Mouse (Mus musculus) lung, postnatal 4 days (tissue): Measurements from ENCODE around the gene Zfp526.

Experiments used
- DNase-seq, 2 experiments: peaks; one replicate each; pipeline ENCODE4 v3.0.0; 2021

Zfp526 gene

DNA sequence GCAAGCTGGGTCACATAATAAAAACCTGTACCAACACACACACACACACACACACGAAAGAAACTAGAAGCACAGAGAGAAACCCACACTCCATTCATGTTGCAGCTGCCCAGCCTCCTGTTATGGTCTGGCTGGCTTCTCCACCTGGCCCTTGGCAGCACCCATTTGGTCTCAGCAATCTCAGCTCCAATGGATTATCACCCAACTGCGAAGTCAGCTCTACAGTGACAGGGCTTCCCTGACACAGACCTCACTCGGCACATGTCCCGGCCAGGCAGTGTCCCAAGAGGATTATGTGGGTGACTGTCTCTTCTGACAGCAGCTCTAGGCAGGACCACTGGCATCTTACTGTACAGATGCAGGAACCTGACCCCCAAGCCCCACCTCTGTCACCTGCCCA, 10.7 kb upstream of the Zfp526 start:
- no peak for DNase-seq

DNA sequence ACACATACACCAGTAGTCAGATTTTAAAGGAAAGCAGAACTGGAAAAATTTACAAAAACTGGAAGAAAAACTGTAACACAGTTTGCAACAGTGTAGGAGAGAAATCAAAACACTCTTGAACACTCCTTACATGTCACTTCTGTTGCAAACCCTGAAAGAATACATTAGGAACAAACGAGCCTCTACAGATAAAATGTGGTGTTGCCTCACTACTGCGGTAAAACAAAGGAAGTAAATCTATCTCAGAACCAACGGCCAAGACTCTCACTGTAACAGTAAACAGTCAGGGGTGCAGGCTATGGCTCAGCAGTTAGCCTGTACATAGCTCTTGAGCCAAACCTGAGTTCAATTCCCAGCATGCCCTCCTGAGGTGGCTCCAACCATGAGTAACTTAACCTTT, 8.1 kb upstream of the Zfp526 start:
- DNase-seq: no peak

DNA sequence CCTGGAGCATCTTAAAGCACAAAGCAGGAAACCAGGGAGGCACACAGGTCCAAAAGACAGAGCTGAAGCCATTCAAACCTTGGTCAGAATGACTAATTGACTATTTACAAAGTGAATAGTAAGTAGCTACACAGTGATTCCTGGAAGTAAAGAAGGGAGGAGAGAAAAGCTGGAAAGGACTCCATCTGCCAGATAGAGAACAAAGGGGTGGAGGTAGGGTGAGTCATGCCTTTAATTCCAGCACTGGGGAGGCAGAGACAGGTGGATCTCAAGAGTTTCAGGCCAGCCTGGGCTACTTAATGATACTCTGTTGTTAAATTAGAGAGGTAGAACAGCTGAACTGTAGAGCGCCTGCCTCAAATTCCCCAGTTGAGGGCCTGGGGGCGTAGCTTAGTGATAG, 7.1 kb upstream of the Zfp526 start:
- DNase-seq: no peak

DNA sequence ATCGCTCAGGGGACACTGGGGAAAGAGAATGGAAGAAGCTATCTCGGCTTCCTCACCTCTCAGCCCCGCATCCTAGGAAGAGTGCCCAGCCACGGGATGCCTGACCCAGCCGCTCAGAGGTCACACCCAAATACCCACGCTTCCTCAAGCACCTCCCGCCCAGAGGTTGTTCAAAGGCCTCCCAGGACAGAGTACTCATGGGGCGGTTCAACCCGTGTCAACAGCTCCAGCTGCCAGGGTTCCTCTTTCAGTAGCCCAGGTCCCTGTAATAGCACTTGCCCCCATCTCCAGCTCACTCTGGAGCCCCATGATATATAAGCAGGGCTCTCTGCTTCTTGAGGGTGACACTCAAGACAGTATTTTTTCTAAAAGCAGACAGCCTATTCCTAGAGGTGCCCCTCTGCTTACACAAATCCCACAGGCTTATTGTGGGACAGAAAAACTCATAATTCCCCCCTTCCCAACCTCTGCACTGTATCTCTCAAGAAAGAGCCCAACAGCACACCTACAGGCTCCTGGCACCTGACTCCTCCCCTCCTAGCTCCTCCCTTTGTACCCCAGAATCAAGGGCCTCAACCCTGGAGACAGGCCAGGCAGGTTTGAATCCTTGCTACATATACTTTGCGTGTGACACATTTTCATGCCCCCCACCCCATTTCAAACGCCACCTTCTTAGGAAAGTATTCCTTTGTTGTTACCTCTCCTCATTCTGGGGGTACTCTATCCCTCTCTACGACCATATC, 3.4 kb upstream of the Zfp526 start:
- DNase-seq: peak; percentile 38 to 50

DNA sequence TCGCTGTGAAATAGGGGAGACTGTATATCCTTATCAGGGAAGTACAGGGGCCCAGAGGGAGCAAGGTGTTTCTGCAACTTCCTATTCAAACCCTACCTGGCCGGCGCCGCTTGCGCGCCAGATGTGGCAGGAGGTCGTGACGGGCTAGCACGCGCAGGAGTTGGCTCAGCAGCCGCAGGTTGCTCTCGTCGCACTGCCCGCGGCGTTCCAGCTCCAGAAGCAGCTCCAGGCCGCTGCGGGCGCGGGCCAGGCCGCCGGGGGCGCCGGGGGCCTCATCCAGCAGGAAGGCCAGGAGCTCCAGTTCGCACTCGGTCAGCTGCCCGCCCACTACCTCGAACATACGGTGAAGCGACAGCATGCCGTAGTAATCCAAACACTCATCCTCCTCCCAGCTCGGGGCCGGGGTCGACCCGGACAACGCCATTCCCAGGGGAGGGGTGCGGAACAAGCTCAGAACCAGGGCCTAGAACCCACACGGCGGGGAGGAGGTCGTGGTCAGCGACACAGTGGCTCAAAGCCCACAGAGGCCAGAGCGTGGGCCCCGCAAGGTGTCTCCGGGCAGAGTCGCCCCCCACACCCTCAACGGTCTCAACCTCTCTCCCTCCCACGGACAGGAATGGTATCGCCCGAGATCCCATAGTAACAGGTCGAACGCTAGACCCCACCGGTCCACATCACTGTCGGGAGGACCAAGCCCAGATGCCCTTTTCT, 2.4 kb upstream of the Zfp526 start:
- peak; percentile 59 to 61 for DNase-seq

DNA sequence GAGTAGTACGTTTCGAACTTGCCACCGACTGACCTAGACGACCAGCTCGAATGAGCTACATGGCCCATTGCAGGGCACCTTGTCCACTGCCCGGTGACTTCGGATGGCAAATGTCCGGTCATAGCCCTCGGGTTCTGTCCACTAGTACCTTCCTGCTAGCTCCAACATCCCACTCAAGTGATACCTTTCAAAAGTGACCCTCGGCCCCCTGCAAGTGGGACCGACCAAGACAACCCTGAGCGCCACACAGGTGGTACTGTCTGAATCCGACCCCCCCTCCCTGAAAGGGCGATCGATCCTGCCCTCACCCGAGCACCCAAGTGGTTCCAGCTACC, 1.8 kb upstream of the Zfp526 start:
- no peak for DNase-seq

DNA sequence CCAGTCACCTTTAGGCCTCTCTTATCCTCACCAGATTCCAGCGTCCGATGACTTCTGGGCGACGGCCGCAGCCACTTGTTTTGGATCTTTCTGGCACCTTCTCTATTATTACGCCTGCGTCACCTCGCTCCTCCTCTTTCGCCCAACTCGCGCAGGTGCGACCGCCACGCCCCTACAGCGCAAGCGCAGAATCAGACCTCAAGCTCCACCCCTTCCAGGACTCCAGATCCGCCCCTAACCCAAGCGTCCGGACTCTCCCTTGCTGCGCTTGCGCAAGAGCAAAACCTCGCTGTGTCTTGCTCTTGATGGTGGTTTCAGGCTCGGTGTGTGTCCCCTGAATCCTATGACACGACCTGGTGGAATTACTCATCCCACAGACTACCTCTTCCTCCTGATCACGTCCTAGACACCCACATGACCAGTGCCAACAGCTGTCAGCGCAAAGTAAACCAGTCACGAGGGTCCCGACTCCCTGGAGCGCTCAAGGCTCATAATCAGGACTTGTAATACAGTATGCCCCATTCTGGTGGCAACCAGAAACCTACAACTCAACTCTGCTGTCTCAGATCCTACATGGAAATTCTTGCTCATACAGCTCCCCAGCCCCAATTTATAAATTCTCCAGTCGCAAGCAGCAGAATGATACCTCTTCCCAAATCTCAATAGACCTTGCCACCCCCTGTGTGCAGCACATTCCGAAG, 1.3 kb upstream of the Zfp526 start:
- peak; percentile 95 to 96 for DNase-seq

DNA sequence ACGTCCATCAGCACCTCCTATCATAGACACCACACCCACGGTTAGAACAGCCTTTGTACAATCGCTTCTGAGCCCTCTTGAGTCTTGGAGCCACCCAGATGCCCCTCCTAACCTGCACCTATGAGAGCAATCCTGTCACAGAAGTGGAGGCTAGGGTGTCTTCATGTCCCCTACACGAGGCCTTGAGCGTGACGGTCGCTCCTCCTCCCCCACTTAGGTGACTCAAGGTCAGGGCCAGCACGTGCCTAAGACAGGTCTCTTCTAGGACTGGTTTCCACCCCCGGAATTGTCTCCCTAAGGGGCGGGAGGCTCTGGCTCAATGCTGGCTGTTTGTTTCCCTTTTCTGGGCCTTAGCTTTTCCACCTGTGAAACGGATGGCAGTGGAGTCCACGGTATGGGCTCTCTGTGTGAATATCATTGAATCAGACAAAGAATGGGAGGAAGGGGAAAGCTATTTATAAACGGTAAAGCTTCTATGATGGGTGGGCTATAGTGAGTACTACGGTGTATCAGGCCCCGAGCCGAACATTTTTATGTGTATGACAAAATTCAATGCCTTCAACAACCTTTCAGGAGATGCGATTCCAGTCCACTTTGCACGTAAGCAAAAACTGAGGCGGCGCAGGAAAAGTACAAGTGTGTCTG, 646 bp upstream of the Zfp526 start, which contains the start of gene Dedd2:
Dedd2 (minus strand) TSS at position 159 of the 645 bp plus-strand sequence.
- no peak for DNase-seq

DNA sequence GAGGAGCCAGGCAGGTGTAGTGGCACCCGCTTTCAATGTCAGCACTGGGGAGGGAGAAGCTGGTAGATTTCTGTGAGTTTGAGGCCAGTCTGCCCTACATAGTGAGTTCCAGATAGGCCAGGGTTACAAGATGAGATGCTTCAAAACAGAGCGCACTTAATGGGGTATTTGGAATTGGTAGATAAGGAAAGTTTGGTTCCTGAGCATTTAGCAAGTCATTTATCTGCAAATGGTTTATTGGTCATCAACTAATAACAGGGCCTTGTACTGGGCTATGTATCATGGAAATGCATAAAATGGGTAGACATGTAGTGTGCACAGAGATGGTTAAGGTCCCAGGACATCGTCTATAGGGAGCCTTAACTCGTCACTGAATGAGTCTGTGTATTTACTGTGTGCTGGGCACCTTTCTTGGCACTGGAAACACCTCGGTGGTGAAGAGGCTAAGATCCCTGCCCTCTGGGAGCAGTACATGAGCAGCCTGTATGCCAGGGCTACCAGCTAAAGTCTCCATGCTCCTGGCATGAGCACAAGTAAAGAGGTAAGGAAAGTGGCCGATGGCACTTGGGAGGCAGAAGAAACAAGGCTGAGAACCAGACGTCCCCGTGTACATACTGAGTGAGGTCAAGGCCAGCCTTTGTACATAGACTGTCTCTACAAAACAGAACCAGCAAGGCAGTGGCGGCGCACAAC, 1.2 kb downstream of the Zfp526 start:
- DNase-seq: no peak

DNA sequence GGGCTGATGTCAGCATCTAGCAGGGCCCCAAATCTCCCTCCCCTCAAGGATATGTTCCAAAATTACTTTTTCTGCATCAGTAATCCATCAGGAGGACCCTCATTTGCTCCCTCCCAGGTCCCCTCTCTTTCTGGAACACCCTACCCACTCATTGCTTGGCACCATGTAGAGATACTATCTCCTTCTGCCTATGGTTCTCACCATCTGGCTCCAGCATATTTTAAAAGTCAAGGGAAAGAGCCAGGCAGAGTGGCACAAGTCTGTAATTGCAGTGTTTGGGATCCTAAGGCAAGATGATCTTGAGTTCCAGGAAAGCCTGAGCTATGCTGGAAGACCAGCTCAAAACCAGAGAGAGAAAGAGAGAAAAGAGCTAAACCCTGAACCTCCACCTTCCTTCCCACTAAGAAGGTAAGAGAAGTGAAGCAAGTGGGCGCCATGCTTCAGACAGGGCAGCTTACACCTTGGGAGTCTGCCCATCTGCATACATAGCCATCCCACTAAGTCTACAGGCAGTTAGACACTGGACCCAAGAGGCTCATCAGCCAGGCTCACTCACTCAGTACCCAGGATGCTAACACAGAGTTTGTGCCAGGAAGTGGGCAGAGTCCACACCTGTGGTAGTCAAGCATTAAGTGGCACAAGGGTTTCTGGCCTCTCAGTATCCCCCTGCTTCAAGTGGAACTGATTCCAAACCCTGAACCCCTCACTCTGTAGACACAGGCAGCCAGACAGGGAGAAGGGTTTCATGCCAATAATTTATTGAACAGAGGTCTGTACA, 6.5 kb downstream of the Zfp526 start:
- no peak for DNase-seq

DNA sequence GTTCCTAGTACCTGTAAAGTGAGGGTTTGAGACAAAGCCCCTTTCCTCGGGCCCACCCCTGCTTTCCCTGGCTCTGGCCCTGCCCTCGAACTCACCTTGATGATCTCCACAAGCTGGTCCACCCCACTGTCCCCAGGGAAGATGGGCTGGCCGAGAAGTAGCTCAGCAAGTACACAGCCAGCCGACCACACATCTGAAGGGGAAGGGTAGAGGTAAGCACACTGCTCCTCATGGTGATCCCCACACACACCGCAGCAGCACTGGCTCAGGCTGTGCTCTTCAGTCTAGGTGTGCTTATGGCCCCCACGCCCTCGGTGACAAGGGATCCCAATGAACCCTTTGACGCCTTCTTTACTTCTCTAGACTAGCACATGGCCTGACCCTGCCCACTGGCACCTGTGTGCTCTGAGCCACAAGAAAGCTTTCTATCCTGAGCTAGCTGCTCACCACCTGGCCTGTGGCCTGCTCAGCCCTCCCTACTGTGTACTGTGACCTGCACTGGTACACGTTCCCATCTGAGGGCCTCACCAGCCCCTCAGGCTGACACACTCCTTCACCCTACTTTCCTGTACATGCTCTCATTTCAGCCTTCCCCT, 9.6 kb downstream of the Zfp526 start:
- DNase-seq: no peak

DNA sequence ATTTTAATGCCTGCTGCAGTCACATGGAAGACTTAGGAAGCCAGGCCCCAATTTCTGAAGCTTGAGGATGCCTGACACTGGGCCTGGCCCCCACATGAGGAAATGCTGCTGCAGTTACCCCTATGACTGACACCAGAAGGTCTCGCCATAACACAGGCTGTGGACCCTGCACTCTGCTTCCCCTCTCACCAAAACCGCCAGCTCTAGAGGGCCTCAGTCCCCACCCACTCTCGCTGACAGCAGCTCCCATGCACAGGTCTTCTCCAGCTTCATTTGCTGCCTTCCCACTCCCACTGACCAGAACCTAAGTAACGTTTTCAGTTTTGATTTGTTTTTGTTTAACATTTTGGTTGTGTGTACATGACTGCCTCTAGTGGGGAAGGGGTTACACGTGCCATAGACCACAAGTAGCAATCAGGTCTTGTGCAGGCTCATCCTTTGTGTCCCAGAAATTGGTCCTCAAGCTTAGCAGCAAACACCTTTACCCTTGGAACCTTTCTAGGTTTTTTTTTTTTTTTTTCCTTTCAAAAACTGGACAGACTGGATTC, 10.9 kb downstream of the Zfp526 start:
- no peak for DNase-seq

DNA sequence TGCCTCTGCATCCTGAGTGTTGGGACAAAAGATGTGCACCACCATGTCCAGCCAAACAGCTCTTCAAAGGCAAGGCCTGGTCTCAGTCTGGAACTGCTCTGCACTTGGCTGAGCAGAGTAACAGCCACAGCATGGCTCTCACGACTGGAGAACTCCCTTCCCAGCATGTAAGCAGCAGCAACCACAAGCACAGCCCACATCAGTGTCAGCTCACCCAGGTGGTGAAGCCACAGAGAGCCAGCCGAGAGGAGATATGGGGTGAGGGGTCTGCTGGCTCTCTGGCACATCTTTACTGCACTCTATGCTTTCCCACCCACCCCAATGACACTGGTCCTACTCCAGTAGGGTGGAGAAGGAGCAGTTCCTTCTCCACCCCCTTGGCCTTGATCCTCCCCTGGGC, 11.8 kb downstream of the Zfp526 start:
- no peak for DNase-seq

DNA sequence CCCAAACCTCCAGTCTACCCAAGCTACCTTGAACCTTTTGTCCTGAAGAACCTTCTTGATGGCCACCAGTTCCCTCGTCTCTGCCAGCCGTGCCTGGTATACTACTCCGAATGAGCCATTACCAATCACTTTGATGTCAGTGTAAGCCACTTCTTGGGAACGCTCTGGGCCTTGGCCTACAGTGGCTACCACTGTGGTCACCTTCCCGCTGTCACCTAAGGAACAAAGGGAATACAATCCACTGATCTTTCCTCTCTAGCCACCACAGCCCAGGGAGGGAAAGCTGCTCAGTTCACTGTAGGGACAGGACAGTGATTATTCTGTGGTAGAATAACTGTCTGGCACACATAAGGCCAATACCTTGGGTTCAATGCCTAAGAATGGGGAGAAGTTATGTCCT, 14.3 kb downstream of the Zfp526 start:
- no peak for DNase-seq

DNA sequence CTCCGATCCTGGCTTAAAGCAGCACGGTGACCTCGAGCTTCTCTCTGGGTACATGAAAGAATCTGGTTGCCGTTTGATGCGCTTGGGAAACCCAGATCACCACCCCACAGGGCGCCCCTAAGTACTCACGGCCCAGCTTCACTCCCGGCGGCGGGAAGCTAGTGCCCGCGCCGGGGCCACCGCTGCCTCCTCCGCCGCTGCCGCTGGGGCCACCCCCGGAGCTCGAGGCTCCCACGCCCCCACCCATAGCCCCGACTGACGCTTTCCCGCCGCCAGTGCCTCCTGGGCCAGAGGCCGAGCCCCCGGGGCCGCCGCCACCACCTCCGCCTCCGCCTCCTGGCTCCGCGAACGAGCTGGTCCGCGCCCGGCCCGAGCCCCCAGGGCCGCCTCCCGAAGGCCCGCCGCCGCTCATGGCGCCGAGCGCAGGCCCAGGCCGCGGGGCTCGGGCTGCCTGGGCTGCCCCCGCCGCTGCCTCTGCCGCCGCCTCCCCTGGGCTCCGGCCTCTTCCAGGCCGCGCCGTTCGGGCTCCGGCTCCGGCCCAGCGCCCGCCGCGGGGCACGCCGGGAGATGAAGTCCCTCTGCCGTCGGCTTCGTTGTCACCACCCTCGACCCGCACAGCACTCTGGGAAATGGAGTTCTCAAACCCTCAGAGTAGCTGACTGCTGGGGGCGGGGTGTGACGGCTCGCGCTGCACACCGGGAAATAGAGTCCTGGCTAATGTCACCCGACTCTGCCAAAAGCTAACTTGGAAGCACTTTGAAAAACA, 16.2 kb downstream of the Zfp526 start, which contains the start of gene Gsk3a:
Gsk3a (minus strand) TSS at position 603 of the 766 bp plus-strand sequence.
- DNase-seq: peak; percentile 98 to 99

DNA sequence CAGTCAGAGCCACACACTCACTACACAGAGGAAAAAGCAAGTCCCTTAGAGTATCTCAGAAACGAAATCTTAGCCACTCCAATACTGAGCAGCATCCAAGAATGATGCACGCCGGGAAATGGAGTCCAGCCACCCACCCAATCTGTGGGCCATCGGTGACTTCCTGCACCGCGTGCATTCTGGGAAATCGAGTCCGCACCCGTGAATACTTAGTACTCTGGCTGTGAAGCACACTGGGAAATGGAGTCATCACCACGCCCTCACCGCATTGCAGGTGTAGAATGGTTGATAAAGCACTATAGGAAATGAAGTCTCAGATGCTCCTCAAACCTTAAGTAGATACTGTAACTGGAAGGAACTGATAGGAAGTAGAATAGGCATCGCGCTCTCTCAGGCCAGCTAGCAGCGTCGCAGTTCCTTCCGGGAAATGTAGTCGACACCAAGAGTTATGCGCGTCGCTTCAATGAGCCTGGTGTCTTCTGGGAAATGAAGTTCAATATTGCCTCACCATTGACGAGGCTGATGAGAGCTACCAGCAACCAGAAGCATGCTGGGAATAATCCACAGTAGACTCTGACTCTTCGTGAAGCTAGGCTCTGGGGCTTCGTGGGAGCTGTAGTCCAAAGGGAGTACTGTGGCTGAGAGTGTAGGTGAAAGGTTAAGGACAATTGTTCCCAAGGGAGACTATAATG, 16.9 kb downstream of the Zfp526 start:
- DNase-seq: peak; percentile 93 to 94

DNA sequence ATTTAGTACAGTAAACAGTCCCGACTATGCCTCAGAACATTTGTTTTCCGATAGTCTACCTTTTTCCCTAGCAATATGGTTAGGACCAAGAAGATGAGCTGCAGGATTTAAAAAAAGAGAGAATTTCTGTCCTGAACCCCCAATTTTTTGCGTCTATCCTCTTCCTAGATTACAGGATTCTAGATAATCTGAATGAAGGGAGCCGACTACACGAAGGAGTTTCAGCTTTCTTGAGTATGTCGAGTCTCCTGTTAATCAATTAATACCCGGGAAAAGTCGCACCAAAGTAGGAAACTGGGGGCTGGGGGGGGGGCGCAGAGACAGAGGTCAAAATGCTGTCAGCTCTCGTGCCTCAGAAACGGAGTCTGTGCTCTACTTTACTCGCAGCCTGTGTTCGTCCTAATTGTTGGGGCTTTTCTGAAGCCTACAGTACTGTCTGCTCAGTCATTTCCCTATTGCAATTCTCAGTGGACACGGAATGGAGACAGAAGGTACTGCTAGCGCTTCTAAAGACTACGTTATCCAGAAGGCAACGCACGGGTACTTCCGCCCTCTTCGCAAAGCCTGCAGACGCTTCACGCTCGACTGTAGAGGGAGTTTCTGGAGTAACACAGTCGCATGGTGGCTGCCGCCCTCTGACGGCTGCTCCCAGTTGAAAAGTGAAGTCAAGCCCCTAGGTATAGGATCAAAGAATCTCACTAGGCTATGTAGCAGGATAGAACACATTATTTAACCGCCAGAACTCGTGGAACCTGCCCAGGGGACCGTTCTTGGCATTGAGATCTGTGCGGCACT, 17.8 kb downstream of the Zfp526 start:
- DNase-seq: peak; percentile 88 to 93

DNA sequence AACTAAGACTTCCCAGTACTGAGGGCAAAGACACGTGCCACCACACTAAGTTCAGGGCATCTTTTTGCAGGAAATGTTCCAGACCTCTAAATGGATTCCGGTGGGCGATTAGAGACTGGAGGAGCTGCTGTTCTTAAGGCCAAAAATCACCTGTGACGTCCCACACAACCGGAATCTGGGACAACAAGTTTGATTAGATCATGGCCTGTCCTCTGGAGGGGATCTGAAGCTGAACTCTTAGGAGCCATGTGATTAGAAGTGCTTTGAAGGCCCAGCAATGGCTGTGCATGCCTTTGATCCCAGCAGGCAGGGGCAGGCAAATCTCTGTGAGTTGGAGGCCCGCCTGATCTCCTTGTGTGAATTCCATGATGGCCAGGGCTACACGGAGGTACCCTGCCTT, 19.4 kb downstream of the Zfp526 start:
- DNase-seq: no peak

DNA sequence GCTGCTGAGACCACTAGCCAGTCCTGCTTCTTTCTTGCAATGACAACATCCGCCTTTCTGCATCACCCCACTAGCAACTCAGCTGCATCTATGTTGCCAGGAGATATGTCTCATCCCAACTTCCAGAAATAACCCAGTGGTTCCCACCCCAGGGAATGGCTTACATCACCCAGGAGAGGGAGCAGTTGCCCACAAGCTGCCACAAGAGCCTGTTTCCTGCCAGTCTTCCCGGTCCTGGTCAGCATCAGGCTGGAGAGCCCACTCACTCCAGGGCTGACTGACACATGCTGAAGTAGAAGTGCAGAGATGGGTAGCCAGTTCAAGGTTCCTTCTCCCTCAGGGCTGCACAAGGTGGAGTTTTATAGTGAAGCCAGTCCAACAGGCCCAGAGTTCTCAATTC, 19.8 kb downstream of the Zfp526 start:
- peak; percentile 80 to 84 for DNase-seq
